Mouse (Mus musculus): ENCODE measurements at regions not wholly inside any gene's neighbourhood (a gene's known extent, or its start where the extent isn't known, plus 50 kb on each side); places are given as distances from the start of the nearest gene placed in this dataset.

DNA sequence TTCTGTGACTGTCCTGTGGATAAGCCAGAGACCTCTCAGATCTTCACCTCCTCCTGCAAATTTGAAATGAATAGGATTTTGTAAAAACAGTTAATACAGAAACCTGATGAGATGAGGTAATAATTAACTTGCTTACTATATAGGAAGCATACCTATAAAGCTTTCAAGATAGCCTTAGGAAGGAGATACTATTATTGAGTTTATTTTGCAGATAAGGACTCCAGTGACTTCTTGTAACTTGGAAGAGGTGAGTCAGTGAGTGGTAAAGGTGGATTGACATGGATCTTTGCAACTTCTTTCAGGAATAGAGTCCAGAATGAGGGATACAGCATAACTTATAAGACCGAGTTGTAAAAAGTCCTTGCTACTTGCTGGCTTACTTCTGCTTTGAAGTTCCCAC lies 315.7 kb upstream of the Slco3a1 start:
- no peak overlapping the region for H3K4me3 ChIP-seq
- no peak overlapping the region for H3K27ac ChIP-seq (replicated peaks)
- no peaks in the 10 kb centered on the region; the same call in 1 of the 2 replicates for H3K9me3 ChIP-seq
- no peak overlapping the region for H3K4me2 ChIP-seq
- ATAC-seq (ENCODE audit: low read depth): no peak
- H3K9ac ChIP-seq: no peak overlapping the region
- H3K4me1 ChIP-seq (replicated peaks): no peaks in the 10 kb centered on the region
- 100% methylated on average over 1 of the region's 1 CpGs for WGBS
- no peaks in the 10 kb centered on the region for H3K36me3 ChIP-seq
- no peaks in the 10 kb centered on the region for H3K27me3 ChIP-seq

- 69% methylated on average over 3 of the region's 3 CpGs for WGBS
- Histone ChIP-seq H3K4me1 (replicated peaks) (no peaks in the 10 kb centered on the region), H3K36me3 (no peaks in the 10 kb centered on the region), H3K9me3 (no peaks in the 10 kb centered on the region; the same call in 1 of the 2 replicates), H3K4me2 (no peak overlapping the region), H3K27ac (replicated peaks) (no peak overlapping the region), H3K4me3 (no peak overlapping the region), H3K27me3 (no peaks in the 10 kb centered on the region), H3K9ac (no peak overlapping the region)
- no peak for ATAC-seq (ENCODE audit: low read depth)
Measured at GRCm38 (mm10) chr7:74862727-74863126, 308.1 kb upstream of the Slco3a1 start.

DNA sequence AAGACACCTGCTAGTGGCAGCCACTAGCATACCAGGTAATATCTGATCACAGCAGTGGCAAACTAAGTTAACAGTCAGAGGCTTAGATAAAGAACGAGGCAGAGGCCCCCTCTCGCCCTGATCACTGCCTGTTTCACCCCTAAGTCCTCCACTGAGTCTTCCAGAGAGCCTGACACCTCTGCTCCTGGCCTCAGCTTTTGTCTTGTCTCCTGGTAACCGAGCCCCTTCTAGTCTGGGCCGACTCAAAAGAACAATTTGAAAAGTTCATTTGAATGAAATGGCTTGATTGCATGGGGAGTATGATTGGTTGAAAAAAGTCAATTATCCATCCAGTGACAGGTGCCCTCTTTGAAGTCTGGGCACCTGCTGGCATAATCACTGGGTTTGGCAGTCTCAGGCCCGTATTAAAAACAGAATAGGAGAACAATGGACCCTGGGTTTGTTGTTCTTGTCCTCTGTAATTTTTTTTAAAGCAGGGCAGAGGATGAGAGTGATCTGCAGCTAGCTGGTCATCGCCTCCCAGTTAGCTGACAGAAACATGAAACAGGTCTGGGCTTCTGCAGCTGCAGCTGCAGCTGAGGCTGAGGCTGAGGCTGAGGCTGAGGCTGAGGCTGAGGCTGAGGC lies 289.8 kb upstream of the Slco3a1 start:
- no peak overlapping the region for H3K4me2 ChIP-seq
- WGBS: 13% methylated on average over 6 of the region's 6 CpGs
- ATAC-seq (ENCODE audit: low read depth): no peak
- no peaks in the 10 kb centered on the region for H3K9me3 ChIP-seq
- H3K9ac ChIP-seq: no peak overlapping the region
- no peak overlapping the region for H3K4me3 ChIP-seq
- H3K4me1 ChIP-seq (replicated peaks): 0 out of 2 replicates have a peak, but pooled peaks cover 8% of the 10 kb centered on the region
- H3K27ac ChIP-seq (replicated peaks): no peak overlapping the region
- H3K36me3 ChIP-seq: no peaks in the 10 kb centered on the region
- H3K27me3 ChIP-seq: no peaks in the 10 kb centered on the region

DNA sequence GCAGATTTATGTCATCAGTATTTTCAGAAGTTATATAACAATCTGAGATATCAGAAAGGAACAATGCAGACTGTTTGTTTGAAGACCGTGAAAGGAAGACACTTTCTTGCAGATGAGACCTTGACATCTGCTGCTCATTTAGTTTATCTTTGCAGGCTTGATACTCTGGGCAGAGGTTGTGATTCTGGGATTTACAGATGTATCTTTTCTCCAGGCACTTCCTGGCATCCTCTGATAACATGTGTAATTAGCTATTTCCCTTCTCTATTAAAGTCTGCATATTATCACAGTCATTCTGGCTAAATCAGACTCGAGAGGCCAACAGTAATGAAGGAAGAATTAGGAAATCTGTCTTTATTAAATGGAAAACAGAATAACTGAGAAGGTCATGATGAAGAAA lies 268.7 kb upstream of the Slco3a1 start:
- H3K9me3 ChIP-seq: no peaks in the 10 kb centered on the region
- H3K36me3 ChIP-seq: no peaks in the 10 kb centered on the region
- ATAC-seq (ENCODE audit: low read depth): no peak
- no peak overlapping the region for H3K4me2 ChIP-seq
- WGBS: 66% methylated on average over 2 of the region's 2 CpGs
- H3K4me3 ChIP-seq: no peak overlapping the region
- H3K4me1 ChIP-seq (replicated peaks): peaks cover 4% of the 10 kb centered on the region; the same call in 1 of the 2 replicates
- no peaks in the 10 kb centered on the region for H3K27me3 ChIP-seq
- H3K27ac ChIP-seq (replicated peaks): no peak overlapping the region
- no peak overlapping the region for H3K9ac ChIP-seq

GRCm38 (mm10) chr7:74793241-74793640 lies 238.7 kb upstream of the Slco3a1 start:
- no peak overlapping the region for H3K27ac ChIP-seq (replicated peaks)
- 63% methylated on average over 1 of the region's 1 CpGs for WGBS
- no peaks in the 10 kb centered on the region for H3K4me1 ChIP-seq (replicated peaks)
- H3K27me3 ChIP-seq: no peaks in the 10 kb centered on the region
- no peak overlapping the region for H3K4me3 ChIP-seq
- no peak overlapping the region for H3K9ac ChIP-seq
- H3K36me3 ChIP-seq: no peaks in the 10 kb centered on the region
- no peaks in the 10 kb centered on the region for H3K9me3 ChIP-seq
- ATAC-seq (ENCODE audit: low read depth): no peak
- no peak overlapping the region for H3K4me2 ChIP-seq

GRCm38 (mm10) chr7:74788696-74789095 lies 234.1 kb upstream of the Slco3a1 start:
- H3K27me3 ChIP-seq: no peaks in the 10 kb centered on the region
- H3K4me3 ChIP-seq: no peak overlapping the region
- H3K9ac ChIP-seq: no peak overlapping the region
- WGBS: 84% methylated on average over 1 of the region's 1 CpGs
- no peak overlapping the region for H3K4me2 ChIP-seq
- no peak overlapping the region for H3K27ac ChIP-seq (replicated peaks)
- no peaks in the 10 kb centered on the region for H3K36me3 ChIP-seq
- ATAC-seq (ENCODE audit: low read depth): no peak
- H3K4me1 ChIP-seq (replicated peaks): no peaks in the 10 kb centered on the region
- H3K9me3 ChIP-seq: no peaks in the 10 kb centered on the region

DNA sequence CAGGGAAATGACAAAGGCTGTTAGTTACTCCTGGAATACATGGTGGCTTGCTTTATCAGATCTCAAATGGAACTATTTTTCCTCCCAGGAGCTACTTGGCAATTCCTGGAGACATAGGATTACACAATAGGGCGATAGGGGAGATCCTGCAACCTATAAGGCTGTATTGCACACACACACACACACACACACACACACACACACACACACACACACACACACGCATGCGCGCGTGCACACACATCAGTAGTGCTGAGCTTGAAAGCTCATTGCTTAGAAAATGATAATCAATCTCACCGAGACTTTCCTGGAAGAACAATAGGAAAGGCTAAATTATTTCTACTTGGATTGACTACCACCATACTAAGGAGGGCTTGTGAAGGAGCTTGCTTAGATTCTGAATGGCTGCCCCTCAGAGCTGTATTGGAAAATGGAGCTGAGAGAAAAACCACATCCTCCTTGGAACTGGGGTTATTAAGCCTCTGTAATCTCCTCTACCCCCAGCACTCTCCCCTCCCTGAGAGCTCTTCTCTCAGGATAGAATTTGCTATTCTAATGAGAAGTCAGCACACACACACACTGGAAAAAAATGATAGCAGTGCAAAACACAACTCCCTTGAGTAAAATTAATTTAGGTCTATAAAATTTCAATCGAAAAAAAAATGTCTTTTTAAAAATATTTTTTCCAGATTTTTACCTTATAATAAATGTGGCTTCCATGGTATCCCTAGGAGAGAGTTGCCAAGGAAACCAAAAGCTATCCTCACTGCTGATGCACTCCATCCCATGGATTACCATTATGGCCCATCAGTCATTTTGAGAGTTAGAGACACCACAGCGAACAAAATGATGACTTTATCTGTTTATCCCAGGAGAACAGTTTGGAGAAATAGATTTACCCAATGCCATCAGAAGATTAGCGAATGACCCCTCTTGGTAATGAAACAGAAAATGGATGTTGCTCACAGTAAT lies 217.1 kb upstream of the Slco3a1 start:
- H3K4me2 ChIP-seq: no peak overlapping the region
- no peaks in the 10 kb centered on the region for H3K27me3 ChIP-seq
- peak; percentile 79 for ATAC-seq (ENCODE audit: low read depth)
- H3K36me3 ChIP-seq: no peaks in the 10 kb centered on the region
- 62% methylated on average over 9 of the region's 9 CpGs for WGBS
- no peak overlapping the region for H3K9ac ChIP-seq
- H3K4me3 ChIP-seq: no peak overlapping the region
- peaks cover 7% of the 10 kb centered on the region; the same call in 1 of the 2 replicates for H3K4me1 ChIP-seq (replicated peaks)
- peak overlapping the region; percentile 81 for H3K27ac ChIP-seq (replicated peaks)
- H3K9me3 ChIP-seq: no peaks in the 10 kb centered on the region

DNA sequence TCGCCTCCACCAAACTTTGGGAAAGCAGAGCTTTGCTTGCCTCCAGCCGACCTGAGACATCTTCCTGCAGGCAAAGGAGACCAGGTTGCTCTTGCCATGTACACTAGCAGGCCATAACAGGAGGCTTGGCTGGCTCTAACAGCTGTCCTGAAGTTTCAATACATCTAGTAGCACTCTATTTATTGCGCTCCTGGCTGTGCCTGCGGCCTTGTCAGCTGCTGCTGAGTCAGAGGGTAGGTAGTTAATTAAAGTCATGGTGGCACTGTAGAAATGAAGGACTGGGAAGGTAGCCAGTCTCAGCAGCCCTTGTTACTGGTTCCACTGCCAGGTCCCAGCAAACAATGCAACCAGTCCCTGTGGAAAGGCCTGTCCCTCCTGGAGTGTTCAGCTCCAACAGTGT lies 212.0 kb upstream of the Slco3a1 start:
- Histone ChIP-seq H3K4me1 (replicated peaks) (peaks cover 4% of the 10 kb centered on the region; the same call in 1 of the 2 replicates), H3K9ac (no peak overlapping the region), H3K36me3 (no peaks in the 10 kb centered on the region), H3K27ac (replicated peaks) (no peak overlapping the region), H3K4me3 (no peak overlapping the region), H3K27me3 (no peaks in the 10 kb centered on the region), H3K4me2 (no peak overlapping the region), H3K9me3 (no peaks in the 10 kb centered on the region)
- no peak for ATAC-seq (ENCODE audit: low read depth)
- WGBS: 80% methylated on average over 4 of the region's 4 CpGs

- no peak for ATAC-seq (ENCODE audit: low read depth)
- Histone ChIP-seq H3K4me2 (no peak overlapping the region), H3K4me3 (no peak overlapping the region), H3K4me1 (replicated peaks) (no peaks in the 10 kb centered on the region), H3K27ac (replicated peaks) (no peak overlapping the region), H3K9ac (no peak overlapping the region), H3K27me3 (no peaks in the 10 kb centered on the region), H3K36me3 (no peaks in the 10 kb centered on the region), H3K9me3 (no peaks in the 10 kb centered on the region)
- WGBS: 89% methylated on average over 2 of the region's 2 CpGs
Measured at GRCm38 (mm10) chr7:74757469-74757868, 202.9 kb upstream of the Slco3a1 start.

DNA sequence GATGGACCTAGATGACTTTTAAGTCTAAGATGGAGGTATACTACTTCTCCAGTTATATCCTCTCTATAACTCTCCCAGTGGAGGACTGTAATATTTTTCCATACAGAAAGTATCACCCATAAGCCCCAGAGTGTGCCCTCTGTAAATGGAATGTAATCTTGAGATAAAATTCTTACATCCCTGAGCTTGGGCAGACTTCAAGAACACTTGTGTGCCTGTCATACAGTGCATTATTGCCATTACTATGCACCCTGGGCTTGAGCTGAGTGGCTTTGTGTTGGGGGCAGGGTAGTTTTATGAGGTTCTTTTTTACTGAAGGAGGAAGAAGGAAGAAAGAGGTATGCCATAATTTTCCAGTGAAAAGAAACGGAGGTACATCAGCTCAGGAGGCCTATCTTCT lies 193.1 kb upstream of the Slco3a1 start:
- no peak overlapping the region for H3K4me2 ChIP-seq
- ATAC-seq (ENCODE audit: low read depth): no peak
- H3K4me1 ChIP-seq (replicated peaks): no peaks in the 10 kb centered on the region
- no peak overlapping the region for H3K4me3 ChIP-seq
- H3K36me3 ChIP-seq: no peaks in the 10 kb centered on the region
- no peak overlapping the region for H3K27ac ChIP-seq (replicated peaks)
- H3K9ac ChIP-seq: no peak overlapping the region
- WGBS: 76% methylated on average over 1 of the region's 1 CpGs
- H3K27me3 ChIP-seq: no peaks in the 10 kb centered on the region
- H3K9me3 ChIP-seq: no peaks in the 10 kb centered on the region

DNA sequence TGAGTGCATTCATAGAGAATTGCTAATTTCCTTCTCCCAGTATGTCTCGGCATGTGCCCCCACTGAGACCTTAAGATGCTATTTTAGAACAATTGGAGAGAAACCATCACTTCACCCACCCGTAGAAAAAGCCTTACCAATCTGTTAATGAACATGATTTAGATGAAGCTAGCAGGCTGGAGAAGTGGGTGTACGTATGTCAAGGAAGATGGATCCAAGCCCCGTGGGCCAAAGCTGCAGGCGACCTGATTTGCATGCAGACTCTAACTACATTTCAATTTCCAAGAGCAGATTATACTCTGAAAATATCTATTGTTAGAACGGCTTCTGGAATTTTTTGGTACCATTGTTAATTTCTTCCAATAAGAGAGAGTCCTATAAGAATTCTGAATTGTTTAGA lies 180.4 kb upstream of the Slco3a1 start:
- no peak for ATAC-seq (ENCODE audit: low read depth)
- Histone ChIP-seq H3K36me3 (no peaks in the 10 kb centered on the region), H3K4me2 (no peak overlapping the region), H3K9ac (no peak overlapping the region), H3K4me3 (no peak overlapping the region), H3K27ac (replicated peaks) (no peak overlapping the region), H3K27me3 (no peaks in the 10 kb centered on the region), H3K4me1 (replicated peaks) (no peaks in the 10 kb centered on the region), H3K9me3 (no peaks in the 10 kb centered on the region)
- 69% methylated on average over 6 of the region's 6 CpGs for WGBS

- Histone ChIP-seq H3K9me3 (no peaks in the 10 kb centered on the region), H3K27ac (replicated peaks) (no peak overlapping the region), H3K4me2 (no peak overlapping the region), H3K4me1 (replicated peaks) (no peaks in the 10 kb centered on the region), H3K27me3 (no peaks in the 10 kb centered on the region), H3K9ac (no peak overlapping the region), H3K36me3 (no peaks in the 10 kb centered on the region), H3K4me3 (no peak overlapping the region)
- no peak for ATAC-seq (ENCODE audit: low read depth)
- 83% methylated on average over 8 of the region's 8 CpGs for WGBS
Measured at GRCm38 (mm10) chr7:74726324-74726991, 171.9 kb upstream of the Slco3a1 start.
